Mouse (Mus musculus): ENCODE measurements at regions not wholly inside any gene's neighbourhood (a gene's known extent, or its start where the extent isn't known, plus 50 kb on each side); places are given as distances from the start of the nearest gene placed in this dataset.

- Histone ChIP-seq H3K4me1 (ENCODE audit: control insufficient read depth, insufficient read depth, low read length) (no peaks in the 10 kb centered on the region), H3K27me3 (replicated peaks; ENCODE audit: control insufficient read depth, insufficient read depth, low read length) (no peaks in the 10 kb centered on the region), H3K4me3 (ENCODE audit: insufficient read depth, low read depth, low read length) (no peak overlapping the region), H3K36me3 (ENCODE audit: control insufficient read depth, insufficient read depth, low read length) (no peaks in the 10 kb centered on the region), H3K27ac (ENCODE audit: insufficient read depth, low read depth, low read length) (no peak overlapping the region)
- no peak for DNase-seq
- WGBS = 61% methylated on average over 9 of the region's 9 CpGs
- TF ChIP-seq POLR2A (IDR thresholded peaks at IDR 0.05; ENCODE audit: low read depth, low read length) (no peak), CTCF (conservative IDR thresholded peaks at IDR 0.05; ENCODE audit: insufficient read depth, insufficient read length, low read depth, low read length) (no peak)
These were observed 76.7 kb downstream of the Trim29 start for GRCm38 (mm10) chr9:43387397-43387796.

GRCm38 (mm10) chr9:43389491-43390083, 78.9 kb downstream of the Trim29 start:
- no peak for TF ChIP-seq CTCF (conservative IDR thresholded peaks at IDR 0.05; ENCODE audit: insufficient read depth, insufficient read length, low read depth, low read length)
- TF ChIP-seq POLR2A (IDR thresholded peaks at IDR 0.05; ENCODE audit: low read depth, low read length) = no peak
- Histone ChIP-seq H3K36me3 (ENCODE audit: control insufficient read depth, insufficient read depth, low read length) (no peaks in the 10 kb centered on the region), H3K27ac (ENCODE audit: insufficient read depth, low read depth, low read length) (no peak overlapping the region), H3K4me3 (ENCODE audit: insufficient read depth, low read depth, low read length) (no peak overlapping the region), H3K4me1 (ENCODE audit: control insufficient read depth, insufficient read depth, low read length) (no peaks in the 10 kb centered on the region), H3K27me3 (replicated peaks; ENCODE audit: control insufficient read depth, insufficient read depth, low read length) (no peaks in the 10 kb centered on the region)
- 52% methylated on average over 9 of the region's 9 CpGs for WGBS
- no peak for DNase-seq

- Histone ChIP-seq H3K36me3 (ENCODE audit: control insufficient read depth, insufficient read depth, low read length) (no peaks in the 10 kb centered on the region), H3K4me3 (ENCODE audit: insufficient read depth, low read depth, low read length) (no peak overlapping the region), H3K4me1 (ENCODE audit: control insufficient read depth, insufficient read depth, low read length) (no peaks in the 10 kb centered on the region), H3K27ac (ENCODE audit: insufficient read depth, low read depth, low read length) (no peak overlapping the region), H3K27me3 (replicated peaks; ENCODE audit: control insufficient read depth, insufficient read depth, low read length) (no peaks in the 10 kb centered on the region)
- TF ChIP-seq CTCF (conservative IDR thresholded peaks at IDR 0.05; ENCODE audit: insufficient read depth, insufficient read length, low read depth, low read length) (no peak), POLR2A (IDR thresholded peaks at IDR 0.05; ENCODE audit: low read depth, low read length) (no peak)
- WGBS = 82% methylated on average over 6 of the region's 6 CpGs
- no peak for DNase-seq
These were observed 81.9 kb downstream of the Trim29 start for GRCm38 (mm10) chr9:43392467-43393064.

GRCm38 (mm10) chr9:43394204-43394603, 83.6 kb downstream of the Trim29 start:
- 41% methylated on average over 5 of the region's 5 CpGs for WGBS
- Histone ChIP-seq H3K27me3 (replicated peaks; ENCODE audit: control insufficient read depth, insufficient read depth, low read length) (no peaks in the 10 kb centered on the region), H3K4me3 (ENCODE audit: insufficient read depth, low read depth, low read length) (no peak overlapping the region), H3K36me3 (ENCODE audit: control insufficient read depth, insufficient read depth, low read length) (no peaks in the 10 kb centered on the region), H3K4me1 (ENCODE audit: control insufficient read depth, insufficient read depth, low read length) (no peaks in the 10 kb centered on the region), H3K27ac (ENCODE audit: insufficient read depth, low read depth, low read length) (no peak overlapping the region)
- no peak for TF ChIP-seq POLR2A (IDR thresholded peaks at IDR 0.05; ENCODE audit: low read depth, low read length)
- no peak for TF ChIP-seq CTCF (conservative IDR thresholded peaks at IDR 0.05; ENCODE audit: insufficient read depth, insufficient read length, low read depth, low read length)
- DNase-seq = no peak

- Histone ChIP-seq H3K4me1 (ENCODE audit: control insufficient read depth, insufficient read depth, low read length) (no peaks in the 10 kb centered on the region), H3K36me3 (ENCODE audit: control insufficient read depth, insufficient read depth, low read length) (no peaks in the 10 kb centered on the region), H3K27ac (ENCODE audit: insufficient read depth, low read depth, low read length) (no peak overlapping the region), H3K4me3 (ENCODE audit: insufficient read depth, low read depth, low read length) (no peak overlapping the region), H3K27me3 (replicated peaks; ENCODE audit: control insufficient read depth, insufficient read depth, low read length) (no peaks in the 10 kb centered on the region)
- WGBS = 36% methylated on average over 5 of the region's 5 CpGs
- DNase-seq = no peak
- TF ChIP-seq CTCF (conservative IDR thresholded peaks at IDR 0.05; ENCODE audit: insufficient read depth, insufficient read length, low read depth, low read length) = peak; percentile 35; the same call in 1 of the 2 replicates
- TF ChIP-seq POLR2A (IDR thresholded peaks at IDR 0.05; ENCODE audit: low read depth, low read length) = no peak
These were observed 84.6 kb downstream of the Trim29 start for GRCm38 (mm10) chr9:43395209-43395608.

- DNase-seq = no peak
- TF ChIP-seq CTCF (conservative IDR thresholded peaks at IDR 0.05; ENCODE audit: insufficient read depth, insufficient read length, low read depth, low read length) (no peak), POLR2A (IDR thresholded peaks at IDR 0.05; ENCODE audit: low read depth, low read length) (no peak)
- no peak overlapping the region for H3K27ac ChIP-seq (ENCODE audit: insufficient read depth, low read depth, low read length)
- H3K36me3 ChIP-seq (ENCODE audit: control insufficient read depth, insufficient read depth, low read length) = no peaks in the 10 kb centered on the region
- no peak overlapping the region for H3K4me3 ChIP-seq (ENCODE audit: insufficient read depth, low read depth, low read length)
- H3K27me3 ChIP-seq (replicated peaks; ENCODE audit: control insufficient read depth, insufficient read depth, low read length) = no peaks in the 10 kb centered on the region
- H3K4me1 ChIP-seq (ENCODE audit: control insufficient read depth, insufficient read depth, low read length) = no peaks in the 10 kb centered on the region
These were observed 85.9 kb downstream of the Trim29 start for GRCm38 (mm10) chr9:43396566-43396965.

- no peaks in the 10 kb centered on the region for H3K4me1 ChIP-seq (ENCODE audit: control insufficient read depth, insufficient read depth, low read length)
- H3K36me3 ChIP-seq (ENCODE audit: control insufficient read depth, insufficient read depth, low read length) = no peaks in the 10 kb centered on the region
- H3K27ac ChIP-seq (ENCODE audit: insufficient read depth, low read depth, low read length) = no peak overlapping the region
- DNase-seq = no peak
- 85% methylated on average over 6 of the region's 6 CpGs for WGBS
- no peaks in the 10 kb centered on the region for H3K27me3 ChIP-seq (replicated peaks; ENCODE audit: control insufficient read depth, insufficient read depth, low read length)
- no peak overlapping the region for H3K4me3 ChIP-seq (ENCODE audit: insufficient read depth, low read depth, low read length)
- TF ChIP-seq CTCF (conservative IDR thresholded peaks at IDR 0.05; ENCODE audit: insufficient read depth, insufficient read length, low read depth, low read length) (no peak), POLR2A (IDR thresholded peaks at IDR 0.05; ENCODE audit: low read depth, low read length) (no peak)
These were observed 97.8 kb downstream of the Trim29 start for GRCm38 (mm10) chr9:43408493-43408892.

Data from kidney, adult 2 months (tissue).